Mouse (Mus musculus) erythroblast, embryonic 14.5 days (primary cell): Measurements from ENCODE around the gene Pde3a.

Experiments
- GATA1 ChIP-seq: IDR thresholded peaks from 2 replicates; pipeline ENCODE4 v1.6.1; 2012; ENCODE audit warnings: low read length, inconsistent platforms, mixed read lengths
- TAL1 ChIP-seq: IDR thresholded peaks from 3 replicates; pipeline ENCODE4 v1.6.1; 2012; ENCODE audit warnings: low read length, inconsistent platforms, mixed read lengths

GRCm38 (mm10) chr6:141207531-141207930 lies 41.5 kb upstream of the Pde3a start:
- no peak for TF ChIP-seq GATA1
- no peak for TF ChIP-seq TAL1
